Mouse (Mus musculus): ENCODE measurements around the gene Usp39. TPM values are rescaled to one million over a fixed set of nuclear protein-coding genes. Genes with fewer than 3 reads are reported as not detected.

Gene Usp39
- 55.4 TPM for polyA plus RNA-seq (2012; fragmentation: generic; extraction: Trizol)

GRCm38 (mm10) chr6:72345074-72345567, at the start of gene Usp39:
TSS of gene Usp39 (minus strand) at chr6:72345184.
- Histone ChIP-seq H3K36me3 (ENCODE audit: control insufficient read depth, insufficient read depth) (peaks cover 13% of the 10 kb centered on the region), H3ac (ENCODE audit: control insufficient read depth, insufficient read length) (peak within 1 kb of the TSS; percentile 92), H3K4me2 (ENCODE audit: low read depth) (peak within 1 kb of the TSS; percentile 96), H3K79me2 (ENCODE audit: control insufficient read depth, insufficient read depth) (peaks cover 72% of the 10 kb centered on the region), H3K27me3 (ENCODE audit: control insufficient read depth, insufficient read depth, insufficient read length) (no peaks in the 10 kb centered on the region), H3K4me3 (peak within 1 kb of the TSS; percentile 69)
- TF ChIP-seq TCF3 (IDR thresholded peaks at IDR 0.05; ENCODE audit: insufficient read length, low read depth) (no peak), TCF12 (IDR thresholded peaks at IDR 0.05; ENCODE audit: insufficient read depth, poor library complexity, severe bottlenecking) (no peak), E2F4 (IDR thresholded peaks at IDR 0.05; ENCODE audit: insufficient read depth) (peak; percentile 78), MYOD1 (IDR thresholded peaks at IDR 0.05; ENCODE audit: control insufficient read depth in 1 of 3, insufficient read length in 2 of 3, low read depth in 2 of 3) (no peak), REST (IDR thresholded peaks at IDR 0.05; ENCODE audit: insufficient read depth, insufficient read length) (no peak), CEBPB (IDR thresholded peaks at IDR 0.05; ENCODE audit: insufficient read depth, poor library complexity, severe bottlenecking) (no peak), POLR2A (IDR thresholded peaks at IDR 0.05; ENCODE audit: insufficient read length, low read depth) (peak; percentile 95), USF1 (IDR thresholded peaks at IDR 0.05; ENCODE audit: low read depth) (peak; percentile 24), SRF (IDR thresholded peaks at IDR 0.05; ENCODE audit: control insufficient read depth, insufficient read length, low read depth) (no peak), POLR2AphosphoS2 (IDR thresholded peaks at IDR 0.05; ENCODE audit: insufficient read length, low read depth) (peak; percentile 94), MYOG (IDR thresholded peaks at IDR 0.05; ENCODE audit: control insufficient read depth in 1 of 3, insufficient read depth in 1 of 3, insufficient read length in 2 of 3, low read depth in 2 of 3) (no peak), MAX (IDR thresholded peaks at IDR 0.05; ENCODE audit: low read depth) (no peak)

GRCm38 (mm10) chr6:72392341-72392740, 47.4 kb upstream of the Usp39 start:
- Histone ChIP-seq H3K27me3 (ENCODE audit: control insufficient read depth, insufficient read depth, insufficient read length) (no peaks in the 10 kb centered on the region), H3K4me2 (ENCODE audit: low read depth) (no peak overlapping the region), H3K79me2 (ENCODE audit: control insufficient read depth, insufficient read depth) (no peaks in the 10 kb centered on the region), H3K36me3 (ENCODE audit: control insufficient read depth, insufficient read depth) (peaks cover 3% of the 10 kb centered on the region), H3K4me3 (no peak overlapping the region), H3ac (ENCODE audit: control insufficient read depth, insufficient read length) (no peak overlapping the region)
- TF ChIP-seq MAX (IDR thresholded peaks at IDR 0.05; ENCODE audit: low read depth): no peak

- Histone ChIP-seq H3K4me3 (peak overlapping the region; percentile 80), H3K79me2 (ENCODE audit: control insufficient read depth, insufficient read depth) (no peaks in the 10 kb centered on the region), H3K27me3 (ENCODE audit: control insufficient read depth, insufficient read depth, insufficient read length) (no peaks in the 10 kb centered on the region), H3K4me2 (ENCODE audit: low read depth) (peak overlapping the region; percentile 79), H3ac (ENCODE audit: control insufficient read depth, insufficient read length) (peak overlapping the region; percentile 32), H3K36me3 (ENCODE audit: control insufficient read depth, insufficient read depth) (peaks cover 3% of the 10 kb centered on the region)
- TF ChIP-seq MYOD1 (IDR thresholded peaks at IDR 0.05; ENCODE audit: control insufficient read depth in 1 of 3, insufficient read length in 2 of 3, low read depth in 2 of 3) (no peak), POLR2A (IDR thresholded peaks at IDR 0.05; ENCODE audit: insufficient read length, low read depth) (no peak), MAX (IDR thresholded peaks at IDR 0.05; ENCODE audit: low read depth) (no peak), TCF3 (IDR thresholded peaks at IDR 0.05; ENCODE audit: insufficient read length, low read depth) (no peak), POLR2AphosphoS2 (IDR thresholded peaks at IDR 0.05; ENCODE audit: insufficient read length, low read depth) (no peak), USF1 (IDR thresholded peaks at IDR 0.05; ENCODE audit: low read depth) (no peak), CEBPB (IDR thresholded peaks at IDR 0.05; ENCODE audit: insufficient read depth, poor library complexity, severe bottlenecking) (no peak), SRF (IDR thresholded peaks at IDR 0.05; ENCODE audit: control insufficient read depth, insufficient read length, low read depth) (no peak), E2F4 (IDR thresholded peaks at IDR 0.05; ENCODE audit: insufficient read depth) (no peak), REST (IDR thresholded peaks at IDR 0.05; ENCODE audit: insufficient read depth, insufficient read length) (no peak), TCF12 (IDR thresholded peaks at IDR 0.05; ENCODE audit: insufficient read depth, poor library complexity, severe bottlenecking) (no peak), MYOG (IDR thresholded peaks at IDR 0.05; ENCODE audit: control insufficient read depth in 1 of 3, insufficient read depth in 1 of 3, insufficient read length in 2 of 3, low read depth in 2 of 3) (no peak)
These were observed 46.0 kb upstream of the Usp39 start for GRCm38 (mm10) chr6:72390795-72391521.

- Histone ChIP-seq H3K4me2 (ENCODE audit: low read depth) (peak within 1 kb of the TSS; percentile 79), H3K27me3 (ENCODE audit: control insufficient read depth, insufficient read depth, insufficient read length) (no peaks in the 10 kb centered on the region), H3K36me3 (ENCODE audit: control insufficient read depth, insufficient read depth) (peaks cover 3% of the 10 kb centered on the region), H3K79me2 (ENCODE audit: control insufficient read depth, insufficient read depth) (no peaks in the 10 kb centered on the region), H3ac (ENCODE audit: control insufficient read depth, insufficient read length) (peak within 1 kb of the TSS; percentile 32), H3K4me3 (peak within 1 kb of the TSS; percentile 80)
- TF ChIP-seq E2F4 (IDR thresholded peaks at IDR 0.05; ENCODE audit: insufficient read depth) (no peak), MYOG (IDR thresholded peaks at IDR 0.05; ENCODE audit: control insufficient read depth in 1 of 3, insufficient read depth in 1 of 3, insufficient read length in 2 of 3, low read depth in 2 of 3) (peak in 1 of 3 experiments; percentile 76), CEBPB (IDR thresholded peaks at IDR 0.05; ENCODE audit: insufficient read depth, poor library complexity, severe bottlenecking) (peak; percentile 22; the same call in 1 of the 2 replicates), POLR2AphosphoS2 (IDR thresholded peaks at IDR 0.05; ENCODE audit: insufficient read length, low read depth) (peak; percentile 27), USF1 (IDR thresholded peaks at IDR 0.05; ENCODE audit: low read depth) (no peak), MYOD1 (IDR thresholded peaks at IDR 0.05; ENCODE audit: control insufficient read depth in 1 of 3, insufficient read length in 2 of 3, low read depth in 2 of 3) (peak in 2 of 3 experiments; percentile 16 to 56), POLR2A (IDR thresholded peaks at IDR 0.05; ENCODE audit: insufficient read length, low read depth) (peak; percentile 39)
These were observed 45.2 kb upstream of the Usp39 start, which contains the start of gene Vamp8 for GRCm38 (mm10) chr6:72389941-72390771. TSS of gene Vamp8 (minus strand) at chr6:72390703.
